Mouse (Mus musculus): ENCODE measurements around the gene Ythdc1.
A peak's percentile ranks its signal among the peaks of the same experiment; 100 is the strongest.
"Not testable (repeated sequence)": the region's sequence is repeated elsewhere in the genome, so short reads cannot be mapped to it uniquely, and the experiment has no call there.

The Ythdc1 gene

DNA sequence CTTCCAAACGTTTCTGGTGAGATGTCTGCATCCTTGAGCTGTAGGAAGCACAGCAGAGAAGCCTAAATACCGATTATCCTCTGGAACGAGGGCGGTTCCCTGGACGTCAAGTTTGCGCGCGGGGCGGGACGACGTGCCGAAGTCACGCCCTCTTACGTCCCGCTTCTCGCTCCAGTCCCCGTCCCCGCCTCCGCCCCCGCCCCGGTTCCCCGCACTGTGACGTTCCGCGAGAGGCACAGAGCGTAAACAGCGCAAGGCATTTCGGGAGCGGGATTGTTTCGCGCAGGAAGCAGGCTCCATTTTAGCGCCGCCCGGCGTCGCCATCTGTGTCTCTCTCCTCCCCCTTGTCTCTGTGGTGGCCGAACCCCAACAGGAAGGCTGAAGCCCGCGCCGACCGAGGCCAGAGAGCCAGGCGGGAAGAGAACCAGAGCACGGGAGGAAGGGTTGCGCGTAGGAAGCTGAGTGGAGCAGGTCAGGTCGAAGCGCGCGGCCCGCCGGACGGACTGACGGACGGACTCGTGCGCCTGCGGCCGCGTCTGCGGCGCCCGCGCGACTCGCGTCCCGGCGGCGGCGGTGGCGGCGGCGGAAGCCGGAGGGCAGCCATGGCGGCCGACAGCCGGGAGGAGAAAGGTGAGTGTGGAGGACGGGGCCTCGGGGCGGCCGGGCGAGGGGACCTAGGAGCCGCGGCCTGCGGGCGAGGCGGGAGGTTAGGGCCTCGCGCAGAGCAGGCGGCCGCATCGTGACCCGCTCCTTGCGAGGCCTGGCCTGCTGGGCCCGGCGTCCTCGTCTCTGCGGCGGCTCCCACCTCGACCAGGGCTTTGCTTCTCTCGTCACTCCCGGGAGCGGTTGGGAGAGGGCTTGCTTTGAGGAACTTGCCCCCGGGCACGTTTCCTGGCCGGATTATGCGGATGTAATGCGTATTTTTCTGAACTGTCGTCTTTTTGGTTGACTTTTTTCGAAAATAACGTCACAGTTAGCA, at the start of gene Ythdc1:
Gene Ythdc1, plus strand, starts transcription at position 260 of the 979 bp plus-strand sequence.
- DNase-seq = peak; percentile 96

DNA sequence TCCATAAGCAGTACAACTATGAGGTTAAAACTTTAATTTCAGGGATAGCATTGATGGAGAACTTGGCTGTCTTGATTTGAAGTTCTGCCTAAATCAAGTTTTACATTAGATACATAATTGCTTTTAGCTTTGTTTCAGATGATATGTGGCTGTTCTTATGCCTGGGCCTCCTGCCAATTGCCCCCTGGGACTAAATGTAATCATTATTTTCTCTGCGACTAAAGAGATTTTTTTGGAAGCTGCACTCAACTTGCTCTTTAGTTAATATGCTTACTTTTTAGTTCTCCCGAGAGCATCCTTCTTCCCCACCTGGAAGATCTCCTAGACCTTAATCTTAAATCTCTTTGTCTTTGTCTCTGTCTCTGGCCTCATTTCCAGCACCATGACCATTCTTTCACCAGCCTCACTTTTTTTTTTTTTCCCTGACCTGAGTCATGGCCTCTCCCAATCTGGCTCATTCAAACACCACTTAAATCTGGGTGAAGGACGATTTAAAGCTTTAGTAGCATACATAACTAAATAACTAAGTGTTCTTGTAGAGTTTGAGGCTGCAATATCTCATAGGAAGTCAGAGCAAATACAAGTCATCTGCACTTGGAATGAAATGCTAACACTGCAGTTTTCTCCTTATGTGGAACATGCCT, 34.9 kb upstream of the Ythdc1 start:
- no peak for DNase-seq

DNA sequence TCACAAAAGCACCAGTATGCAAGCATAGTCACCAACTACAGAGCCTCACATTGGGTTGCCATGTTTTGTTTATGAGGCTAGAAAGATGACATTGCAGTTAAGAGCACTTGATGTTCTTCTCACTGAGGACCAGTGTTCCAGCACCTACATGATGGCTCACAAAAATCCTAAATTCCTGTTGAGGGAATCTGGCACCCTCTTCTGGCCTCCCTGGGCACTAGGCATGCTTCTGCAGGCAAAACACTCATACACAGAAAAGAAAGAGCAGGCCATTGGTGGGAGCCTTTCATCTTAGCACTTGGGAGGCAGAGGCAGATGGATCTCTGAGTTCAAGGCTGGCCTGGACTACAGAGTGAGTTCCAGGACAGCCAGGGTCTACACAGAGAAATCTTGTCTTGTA, 33.0 kb upstream of the Ythdc1 start:
- no peak for DNase-seq

DNA sequence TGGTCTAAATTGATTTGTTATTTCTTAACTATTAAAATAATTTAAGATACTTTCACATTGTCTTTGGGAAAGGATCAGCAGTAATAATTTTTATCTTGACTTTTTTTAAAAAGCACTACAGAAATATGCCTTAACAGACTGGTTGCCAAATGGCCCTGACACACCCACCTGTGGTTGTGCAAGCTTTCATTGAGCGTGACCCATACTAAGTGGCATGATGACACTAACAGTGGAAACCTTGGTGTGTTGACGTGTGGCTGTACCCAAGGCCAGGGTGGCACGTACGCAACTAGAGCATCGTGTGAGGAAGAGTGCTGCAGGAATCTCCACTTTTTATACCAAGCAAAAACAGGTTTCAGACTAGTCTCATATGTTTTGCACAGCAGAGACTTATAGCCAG, 27.1 kb upstream of the Ythdc1 start:
- no peak for DNase-seq

DNA sequence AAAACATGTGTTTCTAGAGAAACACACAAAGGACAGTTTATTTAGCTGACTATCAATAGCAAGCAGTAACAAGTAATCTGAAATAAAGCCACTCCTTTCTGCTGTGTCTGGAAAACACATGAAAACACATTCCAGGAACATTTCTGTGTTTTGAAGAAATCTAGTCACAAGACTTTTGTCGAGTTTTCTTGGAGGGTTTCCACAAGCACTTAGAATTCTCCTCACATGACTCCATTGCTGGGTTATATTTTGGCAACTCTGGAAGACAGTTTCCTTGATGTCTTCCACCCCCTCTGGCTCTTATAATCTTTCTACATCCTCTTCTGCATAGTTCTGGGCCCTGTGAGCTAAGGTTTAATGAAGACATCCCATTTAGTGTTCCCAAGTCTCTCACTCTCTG, 25.6 kb upstream of the Ythdc1 start:
- DNase-seq = no peak

DNA sequence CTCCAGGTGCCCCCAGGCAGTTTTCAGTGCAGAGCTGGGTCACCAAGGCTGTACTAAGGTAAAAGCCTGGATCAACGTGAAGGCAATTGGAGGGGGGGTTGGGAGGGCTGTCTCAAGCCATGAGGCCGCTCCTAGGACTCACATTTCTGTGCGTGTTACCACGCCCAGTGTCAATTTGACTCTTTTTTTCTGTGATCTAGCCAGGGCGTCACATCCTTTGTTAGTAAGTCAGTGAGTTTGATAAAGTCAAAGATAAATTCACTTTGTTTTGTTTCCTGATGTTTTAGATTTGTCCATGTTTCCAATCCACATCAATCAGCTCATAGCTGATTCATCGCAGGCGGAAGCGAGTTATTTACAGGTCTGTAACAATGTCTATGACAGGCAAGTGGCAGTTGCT, 21.0 kb upstream of the Ythdc1 start:
- no peak for DNase-seq

DNA sequence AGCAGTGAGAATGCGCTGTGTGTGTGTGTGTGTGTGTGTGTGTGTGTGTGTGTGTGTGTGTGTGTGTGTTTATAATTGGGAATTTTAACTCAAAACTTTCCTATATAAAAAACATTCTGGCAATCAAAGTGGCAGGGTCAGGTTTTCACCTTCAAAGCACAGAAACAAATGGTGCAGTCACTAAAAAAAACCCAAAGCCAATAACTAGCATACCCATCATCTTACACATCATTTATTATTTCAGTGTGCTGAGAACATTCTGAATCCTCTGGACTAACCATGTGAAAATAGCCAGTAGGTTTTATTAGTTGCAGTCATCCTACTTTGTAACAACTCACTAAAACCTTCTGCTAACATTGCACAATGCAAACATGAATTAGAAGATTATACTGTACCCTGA, 19.8 kb upstream of the Ythdc1 start:
- DNase-seq = no peak

DNA sequence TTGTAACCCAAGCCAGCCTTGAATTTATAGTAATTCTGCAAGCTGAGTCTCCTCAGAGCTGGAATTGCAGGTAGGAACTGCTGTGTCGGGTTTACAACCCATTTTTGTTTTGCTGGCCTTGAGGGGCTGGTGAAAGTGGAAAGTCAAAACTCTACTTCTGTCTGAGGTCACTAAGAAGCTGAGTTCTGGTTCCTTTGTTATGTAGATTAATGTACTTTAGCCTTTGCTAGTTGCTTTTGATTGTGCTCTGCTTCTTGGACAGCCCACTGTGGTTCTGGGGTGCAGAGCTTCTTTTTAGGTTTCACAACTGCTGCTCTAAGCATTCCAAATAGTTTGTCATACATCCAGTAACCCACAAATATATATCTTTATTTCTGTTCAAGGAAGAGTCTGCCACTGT, 17.2 kb upstream of the Ythdc1 start:
- DNase-seq = no peak

DNA sequence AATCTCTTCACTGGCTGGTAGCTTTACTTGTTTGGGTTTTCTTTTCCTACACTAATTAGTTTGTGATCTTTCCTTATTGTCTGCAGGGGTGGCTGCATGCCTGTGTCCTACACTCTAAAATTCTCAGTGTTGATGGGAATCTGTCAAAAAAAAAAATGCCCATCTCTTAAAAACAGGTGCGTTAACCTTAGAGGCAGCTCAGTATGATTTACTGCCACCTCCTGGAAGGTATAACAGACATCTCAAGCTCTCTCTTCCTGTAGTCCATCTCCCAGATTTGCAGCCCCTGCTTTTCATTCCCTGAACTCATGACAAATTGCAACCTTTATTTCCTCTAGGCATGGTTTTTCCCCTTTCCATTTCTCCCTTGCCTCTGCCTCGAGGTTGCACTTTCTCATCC, 14.1 kb upstream of the Ythdc1 start:
- DNase-seq = no peak

DNA sequence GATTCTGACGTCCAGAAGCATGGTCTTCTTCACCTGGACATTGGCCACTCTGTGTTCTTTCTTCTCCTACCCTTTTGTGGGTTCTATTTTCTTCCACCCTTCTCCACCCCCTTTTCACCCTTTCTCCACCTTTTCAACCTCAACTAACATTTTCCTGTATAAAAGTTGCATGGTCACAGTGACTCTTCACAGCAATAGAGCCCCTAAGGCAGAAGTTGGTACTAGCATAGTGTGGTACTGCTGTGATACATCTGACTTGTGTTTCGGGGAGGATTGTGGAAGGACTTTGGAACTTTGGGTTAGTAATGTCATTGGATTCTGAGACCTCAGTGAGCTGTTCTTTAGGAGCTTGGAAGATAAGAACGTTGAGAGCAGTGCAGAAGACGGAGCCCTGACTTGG, 11.8 kb upstream of the Ythdc1 start:
- no peak for DNase-seq

DNA sequence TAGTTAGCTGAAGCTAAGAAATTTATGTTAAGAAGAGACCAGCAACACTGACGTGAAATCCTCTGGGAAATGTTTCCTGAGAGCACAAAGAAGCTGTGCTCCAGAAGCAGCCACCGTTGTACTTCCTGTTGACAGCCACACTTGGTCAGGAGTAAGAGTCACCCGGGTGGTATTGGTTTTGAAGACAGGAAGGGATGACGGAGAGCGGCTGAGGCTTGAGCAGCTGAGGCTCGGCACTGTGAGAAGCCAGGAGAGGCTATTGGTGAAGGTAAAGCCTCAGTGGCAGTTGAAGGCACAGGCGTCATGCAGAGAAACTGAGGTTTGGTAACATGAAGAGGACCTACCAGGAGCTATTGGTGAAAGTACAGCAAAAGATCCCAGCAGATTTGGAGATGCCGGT, 11.2 kb upstream of the Ythdc1 start:
- DNase-seq = no peak

DNA sequence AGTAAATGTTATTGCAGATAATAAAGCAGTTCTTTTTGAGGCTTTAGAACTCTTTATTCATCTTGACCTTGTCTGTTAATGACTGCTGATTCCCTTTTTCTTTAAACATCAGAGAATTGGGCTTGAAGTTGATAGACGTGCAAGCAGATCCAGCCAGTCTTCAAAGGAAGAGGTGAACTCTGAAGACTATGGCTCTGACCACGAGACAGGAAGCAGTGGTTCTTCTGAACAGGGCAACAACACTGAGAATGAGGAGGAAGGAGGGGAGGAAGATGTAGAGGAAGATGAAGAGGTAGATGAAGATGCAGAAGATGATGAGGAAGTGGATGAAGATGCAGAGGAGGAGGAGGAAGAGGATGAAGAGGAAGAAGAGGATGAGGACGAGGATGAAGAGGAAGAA, 12.8 kb downstream of the Ythdc1 start:
- DNase-seq = no peak

DNA sequence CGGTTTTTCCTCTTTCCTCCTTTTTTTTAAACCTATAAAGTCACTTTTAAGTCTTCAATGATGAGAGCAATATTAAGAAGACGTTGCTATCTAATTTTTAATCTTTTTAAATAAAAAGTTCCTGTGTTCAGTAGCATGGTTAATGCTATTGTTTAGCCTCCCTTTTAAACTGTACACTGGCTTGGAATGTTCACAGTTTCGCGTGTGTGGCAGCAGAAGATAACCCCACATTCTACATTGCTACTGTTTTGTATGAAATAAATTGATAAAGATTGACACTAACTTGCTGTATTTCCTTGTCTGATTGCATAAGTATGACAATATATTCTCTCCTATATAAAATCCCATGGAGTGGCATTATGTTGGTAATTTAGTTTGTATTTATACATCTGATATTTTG, 32.4 kb downstream of the Ythdc1 start:
- not testable (repeated sequence) for DNase-seq

DNA sequence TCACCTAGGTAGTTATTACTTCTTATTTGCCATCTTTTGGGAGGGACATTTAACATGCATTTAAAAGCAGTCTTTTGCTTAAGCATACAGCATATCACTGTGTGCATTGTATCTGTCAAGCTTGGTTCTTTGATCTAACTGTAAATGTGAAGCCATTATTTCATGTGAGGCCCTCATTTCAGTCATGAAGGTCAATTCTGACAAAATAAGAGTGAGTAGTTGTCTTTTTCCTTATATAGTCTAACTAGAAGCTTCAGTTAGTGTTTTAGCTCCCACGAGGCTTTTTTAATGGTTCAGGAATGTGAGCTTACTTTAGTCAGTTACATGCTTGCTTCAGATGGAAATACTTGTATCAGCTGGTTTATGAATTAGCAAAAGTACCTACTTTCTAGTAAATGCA, 34.1 kb downstream of the Ythdc1 start:
- DNase-seq = no peak

DNA sequence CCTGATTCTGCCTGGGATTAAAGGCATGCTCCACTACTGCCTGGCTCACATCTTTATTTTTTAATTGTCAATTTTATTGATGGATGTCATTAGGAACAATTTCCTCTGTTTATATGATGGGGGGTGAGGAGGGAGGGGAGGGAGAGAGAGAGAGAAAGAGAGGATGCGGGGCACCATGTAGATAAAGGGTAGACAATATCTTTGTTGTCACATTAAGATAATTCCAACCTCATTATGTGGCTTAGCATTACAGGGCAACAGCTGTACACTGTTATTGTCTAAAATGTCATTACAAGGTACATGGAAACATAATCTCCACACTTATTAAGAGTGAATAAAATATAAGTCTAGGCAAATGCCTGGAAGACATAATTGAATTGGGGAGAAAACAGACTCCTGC, 35.5 kb downstream of the Ythdc1 start:
- no peak for DNase-seq

DNA sequence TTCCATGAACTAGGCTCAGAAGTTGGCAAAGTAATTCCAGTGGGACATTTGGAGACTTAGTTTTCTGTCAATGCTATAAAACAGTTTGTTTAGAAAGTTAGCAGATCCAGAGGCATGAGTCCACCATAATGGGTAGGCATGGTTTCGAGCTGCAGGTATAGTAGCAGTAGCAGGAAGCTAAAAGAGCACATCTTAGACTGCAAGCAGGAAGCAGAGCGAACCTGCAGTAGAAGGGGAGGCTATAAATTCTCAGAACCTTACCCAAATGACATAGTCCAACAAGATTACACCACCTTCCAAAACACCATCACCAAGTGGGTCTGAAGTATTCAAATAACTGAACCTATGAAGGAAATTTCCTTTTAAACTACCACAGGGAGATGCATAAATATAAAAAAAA, 36.2 kb downstream of the Ythdc1 start:
- no peak for DNase-seq

DNA sequence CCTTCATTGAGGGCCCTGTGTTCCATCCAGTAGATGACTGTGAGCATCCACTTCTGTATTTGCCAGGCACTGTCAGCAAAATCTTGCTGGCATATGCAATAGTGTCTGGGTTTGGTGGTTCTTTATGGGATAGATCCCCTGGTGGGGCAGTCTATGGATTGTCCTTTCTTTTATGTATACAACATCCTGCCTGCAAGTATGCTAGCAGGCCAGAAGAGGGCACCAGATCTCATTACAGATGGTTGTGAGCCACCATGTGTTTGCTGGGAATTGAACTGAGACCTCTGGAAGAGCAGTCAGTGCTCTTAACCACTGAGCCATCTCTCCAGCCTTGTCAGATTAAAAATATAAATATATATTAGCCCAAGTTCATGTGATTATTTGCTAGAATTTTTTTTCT, 37.2 kb downstream of the Ythdc1 start:
- DNase-seq = not testable (repeated sequence)

DNA sequence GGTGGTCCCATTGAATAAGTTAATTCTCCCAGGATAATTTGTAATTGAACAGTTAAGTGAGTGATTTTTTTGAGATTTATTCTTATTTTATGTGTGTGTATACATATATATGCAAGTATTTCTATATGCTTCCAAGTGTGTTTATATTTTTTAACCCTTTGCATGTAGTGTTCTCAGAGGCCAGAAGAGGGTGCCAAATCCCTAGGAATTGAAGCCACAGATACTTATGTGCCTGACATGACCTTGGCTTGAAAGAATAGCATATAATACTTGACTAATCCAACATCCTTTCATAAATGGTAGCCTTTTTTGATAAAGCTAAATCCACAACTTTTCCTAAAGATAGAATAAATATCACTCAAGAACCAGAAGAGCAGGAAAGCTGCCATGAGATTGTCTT, 46.1 kb downstream of the Ythdc1 start:
- DNase-seq = peak; percentile 24

DNA sequence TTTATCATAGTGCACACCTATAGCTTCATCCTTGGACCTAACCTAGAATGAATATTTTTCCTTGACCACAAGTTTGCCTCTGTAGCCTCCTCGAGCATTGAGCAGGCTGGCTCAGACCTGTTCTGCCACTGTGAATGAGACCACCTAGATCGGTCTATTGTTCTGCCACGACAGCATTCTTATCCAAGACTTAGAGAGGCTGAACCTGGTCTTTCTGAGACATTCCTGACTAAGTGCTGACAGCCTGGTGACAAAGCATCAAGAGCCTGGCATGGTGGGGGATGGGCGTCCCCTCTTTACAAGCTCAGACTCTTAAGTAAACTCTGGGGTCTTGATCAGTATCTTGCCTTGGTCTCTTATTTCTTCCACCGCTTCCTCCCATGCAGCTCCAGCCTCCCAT, 47.6 kb downstream of the Ythdc1 start:
- no peak for DNase-seq

DNA sequence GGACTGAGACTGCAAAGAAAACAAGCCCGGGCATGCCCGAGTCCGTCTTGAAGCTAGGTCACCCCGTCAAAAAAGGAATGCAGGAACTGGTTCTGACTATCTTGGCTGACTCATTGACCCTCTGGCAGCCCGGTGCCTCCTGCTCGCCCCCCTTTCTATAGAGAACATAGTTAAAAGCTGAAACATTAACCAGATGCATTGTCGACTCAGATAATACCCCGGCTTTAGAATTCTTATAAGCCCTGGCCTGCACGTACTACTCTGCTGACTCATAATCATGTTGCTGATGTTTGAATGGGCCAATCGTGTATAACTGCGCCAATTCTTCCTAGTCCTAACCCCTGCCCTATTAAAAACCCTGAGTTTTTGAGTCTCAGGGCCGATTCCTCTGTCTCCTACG, 52.5 kb downstream of the Ythdc1 start:
- not testable (repeated sequence) for DNase-seq

DNA sequence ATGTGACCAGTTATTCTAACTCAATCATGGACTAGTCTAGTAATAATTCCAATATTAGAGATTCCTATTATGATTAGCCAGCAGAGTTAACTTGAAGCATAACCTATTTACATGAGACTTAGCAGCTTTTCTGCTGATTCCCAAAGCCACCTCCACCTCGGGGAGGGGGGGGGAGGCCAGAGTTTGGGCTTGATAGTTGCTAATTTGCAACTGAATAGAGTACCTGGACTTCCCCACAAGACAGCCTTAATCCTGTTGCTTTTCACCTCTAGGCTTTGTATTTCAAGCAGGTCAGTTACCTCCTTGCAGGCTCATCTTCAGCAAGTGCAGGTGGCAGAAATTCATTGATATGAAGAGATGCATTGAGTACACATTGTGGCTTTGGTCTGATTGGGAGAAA, 53.7 kb downstream of the Ythdc1 start:
- DNase-seq = no peak

DNA sequence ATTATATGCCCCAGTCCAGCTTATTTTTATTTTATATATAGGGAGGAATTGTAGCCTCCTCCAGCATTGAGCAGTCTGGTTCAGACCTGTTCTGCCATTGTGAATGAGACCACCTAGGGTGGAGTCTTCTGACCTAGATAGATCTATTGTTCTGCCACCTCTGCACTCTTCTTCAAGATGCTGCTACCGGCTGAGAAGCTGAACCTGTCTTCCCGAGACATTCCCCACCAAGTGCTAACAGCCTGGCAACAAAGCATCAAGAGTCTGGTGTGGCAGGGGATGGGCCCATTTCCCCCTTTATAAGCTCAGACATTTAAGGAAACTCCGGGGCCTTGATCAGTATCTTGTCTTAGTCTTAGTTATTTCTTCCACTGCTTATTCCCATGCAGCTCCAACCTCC, 54.3 kb downstream of the Ythdc1 start:
- DNase-seq = no peak

DNA sequence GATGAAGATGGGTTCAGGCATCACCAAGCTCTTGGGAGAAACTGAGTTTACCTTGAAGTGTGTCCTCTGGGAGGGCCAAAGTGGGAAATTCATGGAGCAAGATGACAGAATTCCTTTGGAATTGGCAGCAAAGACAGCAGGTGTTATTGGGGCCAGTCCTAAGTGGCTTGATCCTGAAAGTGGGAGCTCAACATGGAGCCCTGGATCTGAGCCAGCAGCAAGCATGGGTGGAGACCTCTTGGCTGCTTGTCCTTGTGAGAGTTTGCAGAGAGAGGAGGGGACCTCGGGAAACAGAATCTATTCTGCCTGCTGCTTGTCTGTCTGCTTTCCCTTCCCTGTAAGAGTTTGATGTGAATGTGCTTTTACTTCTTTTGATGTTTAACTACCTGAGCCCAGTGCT, 67.9 kb downstream of the Ythdc1 start:
- no peak for DNase-seq

All from right cerebral cortex, adult 18-20 months (tissue).